Mouse (Mus musculus) ES-Bruce4 (cell line): ENCODE measurements at regions not wholly inside any gene's neighbourhood (a gene's known extent, or its start where the extent isn't known, plus 50 kb on each side); places are given as distances from the start of the nearest gene placed in this dataset.

Experiments used
- H3K27ac ChIP-seq: 2 replicates; pipeline ENCODE4 v1.5.1; 2012; ENCODE audit warnings: low read length, inconsistent platforms; ENCODE audit not compliant: insufficient read depth
- H3K27me3 ChIP-seq: 2 replicates; pipeline ENCODE4 v1.6.1; 2012; ENCODE audit warnings: mild to moderate bottlenecking, low read length, inconsistent platforms; ENCODE audit not compliant: control insufficient read depth, poor library complexity, insufficient read depth, severe bottlenecking
- H3K36me3 ChIP-seq: 2 replicates; pipeline ENCODE4 v1.6.1; 2012; ENCODE audit warnings: inconsistent platforms, mild to moderate bottlenecking, low read length, moderate library complexity; ENCODE audit not compliant: control insufficient read depth, poor library complexity, insufficient read depth, severe bottlenecking
- H3K4me1 ChIP-seq: one replicate; pipeline ENCODE4 v1.8.1; 2011; ENCODE audit warnings: low read length; ENCODE audit not compliant: control insufficient read depth, insufficient read depth
- H3K4me3 ChIP-seq: 2 replicates; pipeline ENCODE4 v1.5.1; 2011; ENCODE audit warnings: low read depth, mild to moderate bottlenecking, low read length
- H3K9ac ChIP-seq: 2 replicates; pipeline ENCODE4 v1.6.1; 2012; ENCODE audit warnings: low read depth, mild to moderate bottlenecking, inconsistent platforms; ENCODE audit not compliant: poor library complexity, severe bottlenecking
- H3K9me3 ChIP-seq: replicated peaks from 2 replicates; pipeline ENCODE4 v1.6.1; 2012; ENCODE audit warnings: mild to moderate bottlenecking, low read length, inconsistent platforms; ENCODE audit not compliant: control insufficient read depth, poor library complexity, insufficient read depth, severe bottlenecking
- CTCF ChIP-seq: IDR thresholded peaks from one replicate; pipeline ENCODE4 v1.8.1; 2011; ENCODE audit warnings: low read depth, low read length
- EP300 ChIP-seq: IDR thresholded peaks from 2 replicates; pipeline ENCODE4 v1.6.1; 2011; ENCODE audit warnings: low read depth, low read length; ENCODE audit not compliant: insufficient read depth
- POLR2A ChIP-seq: IDR thresholded peaks from one replicate; pipeline ENCODE4 v1.8.1; 2011; ENCODE audit warnings: low read length; ENCODE audit not compliant: insufficient read depth

DNA sequence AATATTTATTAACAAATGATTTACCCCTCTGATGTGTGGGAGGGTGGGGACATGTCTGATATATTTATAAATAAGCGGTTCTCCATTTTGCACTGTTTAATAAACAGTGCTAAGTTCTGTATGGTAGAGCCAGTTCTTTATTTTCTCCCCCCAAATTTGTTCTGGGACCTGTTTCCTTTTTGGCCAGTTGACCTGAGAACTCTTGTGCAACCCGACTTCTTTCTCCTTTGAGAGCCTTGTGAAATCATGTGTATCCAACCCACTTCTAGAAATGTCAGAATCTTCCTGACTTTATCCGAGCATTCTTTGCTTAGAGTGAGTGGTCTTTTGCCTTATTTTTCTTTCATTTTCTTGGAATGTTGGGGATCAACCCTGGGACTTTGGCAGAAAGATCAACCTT lies 102.6 kb upstream of the Tgfbr2 start:
- Histone ChIP-seq H3K4me3 (no peak overlapping the region), H3K9ac (no peak overlapping the region), H3K27me3 (no peaks in the 10 kb centered on the region; the same call in 1 of the 2 replicates), H3K27ac (no peak overlapping the region), H3K36me3 (no peaks in the 10 kb centered on the region), H3K9me3 (peaks cover 4% of the 10 kb centered on the region), H3K4me1 (no peaks in the 10 kb centered on the region)
- TF ChIP-seq EP300 (no peak), POLR2A (no peak)

DNA sequence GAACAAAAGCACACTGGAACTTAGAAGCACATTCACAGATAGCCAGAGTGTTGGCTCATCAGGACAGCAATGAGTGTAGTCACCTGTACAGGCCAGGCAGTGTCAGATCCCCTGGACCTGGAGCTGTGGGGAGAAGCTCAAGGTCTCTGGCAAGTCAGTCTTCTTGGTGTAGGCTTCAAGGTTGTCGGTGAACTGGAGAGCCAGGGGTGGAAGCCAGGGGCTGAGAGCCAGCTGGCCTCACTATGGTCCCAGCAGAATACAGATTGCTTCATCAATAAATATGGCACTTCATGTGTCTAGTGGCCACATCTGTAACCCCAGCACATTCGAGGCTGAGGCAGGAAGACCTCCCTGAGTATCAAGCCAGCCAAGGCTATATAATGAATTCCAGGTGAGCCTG lies 101.0 kb upstream of the Tgfbr2 start:
- Histone ChIP-seq H3K9ac (no peak overlapping the region), H3K36me3 (no peaks in the 10 kb centered on the region), H3K4me1 (no peaks in the 10 kb centered on the region), H3K9me3 (no peaks in the 10 kb centered on the region), H3K27ac (no peak overlapping the region), H3K27me3 (no peaks in the 10 kb centered on the region; the same call in 1 of the 2 replicates), H3K4me3 (no peak overlapping the region)
- TF ChIP-seq CTCF (no peak), POLR2A (no peak), EP300 (no peak)

DNA sequence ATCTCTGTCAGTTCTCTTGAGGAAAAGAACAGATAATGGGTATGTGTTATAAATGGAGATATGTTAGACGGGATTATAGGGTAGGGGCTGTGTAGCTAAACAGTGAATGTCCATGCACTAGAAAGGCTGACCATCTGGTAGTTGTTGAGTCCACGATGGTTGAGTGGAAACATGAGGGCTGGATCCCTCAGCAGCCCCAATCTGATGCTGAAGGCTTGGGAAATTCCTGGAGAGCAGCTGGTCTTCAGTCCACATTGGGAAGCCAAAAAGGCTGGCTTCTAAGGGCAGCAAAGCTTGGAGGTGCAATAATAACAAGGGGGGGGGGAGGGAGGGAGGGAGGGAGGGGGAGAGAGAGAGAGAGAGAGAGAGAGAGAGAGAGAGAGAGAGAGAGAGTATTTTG lies 97.3 kb upstream of the Tgfbr2 start:
- no peak overlapping the region for H3K4me3 ChIP-seq
- H3K27ac ChIP-seq = no peak overlapping the region
- no peaks in the 10 kb centered on the region for H3K4me1 ChIP-seq
- H3K9ac ChIP-seq = no peak overlapping the region
- TF ChIP-seq EP300 (no peak), POLR2A (no peak), CTCF (no peak)
- H3K36me3 ChIP-seq = no peaks in the 10 kb centered on the region
- H3K9me3 ChIP-seq = no peaks in the 10 kb centered on the region
- H3K27me3 ChIP-seq = no peaks in the 10 kb centered on the region

GRCm38 (mm10) chr9:116270417-116270828 lies 95.3 kb upstream of the Tgfbr2 start:
- no peaks in the 10 kb centered on the region for H3K4me1 ChIP-seq
- no peaks in the 10 kb centered on the region for H3K9me3 ChIP-seq
- no peaks in the 10 kb centered on the region for H3K36me3 ChIP-seq
- TF ChIP-seq CTCF (no peak), EP300 (no peak), POLR2A (no peak)
- H3K27ac ChIP-seq = no peak overlapping the region
- H3K9ac ChIP-seq = no peak overlapping the region
- no peak overlapping the region for H3K4me3 ChIP-seq
- no peaks in the 10 kb centered on the region for H3K27me3 ChIP-seq

DNA sequence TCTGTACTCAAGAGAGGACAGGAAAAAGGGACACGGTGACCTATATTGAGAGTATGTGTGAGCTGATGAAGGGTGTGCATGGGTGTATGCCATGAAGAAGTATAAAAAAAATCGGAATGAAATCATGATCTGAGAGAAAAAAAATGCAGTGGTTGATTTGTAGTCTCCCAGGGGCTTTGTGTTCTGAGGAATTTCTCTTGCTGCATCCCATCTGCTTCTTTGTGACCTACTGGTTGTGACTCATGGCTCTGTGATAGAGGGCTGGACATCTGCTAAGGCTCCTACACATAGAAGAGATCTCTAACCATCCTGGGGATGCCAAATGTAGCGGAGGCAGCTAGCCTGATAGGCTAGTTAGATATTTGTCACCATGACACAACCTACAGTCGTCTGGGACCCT lies 92.3 kb upstream of the Tgfbr2 start:
- H3K27ac ChIP-seq = no peak overlapping the region
- H3K4me3 ChIP-seq = no peak overlapping the region
- no peaks in the 10 kb centered on the region for H3K27me3 ChIP-seq
- H3K36me3 ChIP-seq = no peaks in the 10 kb centered on the region
- H3K4me1 ChIP-seq = no peaks in the 10 kb centered on the region
- H3K9me3 ChIP-seq = no peaks in the 10 kb centered on the region
- TF ChIP-seq CTCF (no peak), EP300 (no peak), POLR2A (no peak)
- no peak overlapping the region for H3K9ac ChIP-seq

- TF ChIP-seq CTCF (no peak), EP300 (no peak), POLR2A (no peak)
- H3K4me3 ChIP-seq = no peak overlapping the region
Measured at GRCm38 (mm10) chr9:116263833-116264232, 88.7 kb upstream of the Tgfbr2 start.

DNA sequence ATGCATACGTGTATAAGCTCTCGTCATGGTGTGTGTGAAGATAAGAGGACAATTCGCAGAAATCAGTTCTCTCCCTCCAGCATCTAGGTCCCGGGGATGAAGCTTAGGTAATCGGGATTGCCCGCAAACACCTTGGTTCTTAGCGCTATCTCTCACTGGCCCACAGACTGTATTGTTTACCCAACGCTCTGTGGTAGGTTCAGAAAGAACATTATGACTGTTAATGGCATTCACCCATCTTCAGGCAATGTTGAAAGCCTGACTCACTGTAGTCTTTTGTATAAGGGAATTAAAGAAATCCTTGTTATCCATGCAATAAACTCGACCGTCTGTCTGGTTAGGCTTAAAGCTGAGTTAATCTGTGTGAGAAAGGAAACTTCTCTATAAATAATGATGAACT lies 84.4 kb upstream of the Tgfbr2 start:
- no peaks in the 10 kb centered on the region for H3K4me1 ChIP-seq
- H3K9ac ChIP-seq = no peak overlapping the region
- no peaks in the 10 kb centered on the region for H3K27me3 ChIP-seq
- TF ChIP-seq POLR2A (no peak), CTCF (no peak), EP300 (no peak)
- H3K9me3 ChIP-seq = no peaks in the 10 kb centered on the region
- no peaks in the 10 kb centered on the region for H3K36me3 ChIP-seq
- no peak overlapping the region for H3K4me3 ChIP-seq
- H3K27ac ChIP-seq = no peak overlapping the region

More at GRCm38 (mm10) chr9:116263833-116264232, 88.7 kb upstream of the Tgfbr2 start:
- no peak overlapping the region for H3K9ac ChIP-seq
- no peaks in the 10 kb centered on the region for H3K36me3 ChIP-seq
- H3K27ac ChIP-seq = no peak overlapping the region
- no peaks in the 10 kb centered on the region for H3K9me3 ChIP-seq
- H3K27me3 ChIP-seq = no peaks in the 10 kb centered on the region
- no peaks in the 10 kb centered on the region for H3K4me1 ChIP-seq
